8 mouse cellular contexts compared by ENCODE assay signal in the genomic region with DNA sequence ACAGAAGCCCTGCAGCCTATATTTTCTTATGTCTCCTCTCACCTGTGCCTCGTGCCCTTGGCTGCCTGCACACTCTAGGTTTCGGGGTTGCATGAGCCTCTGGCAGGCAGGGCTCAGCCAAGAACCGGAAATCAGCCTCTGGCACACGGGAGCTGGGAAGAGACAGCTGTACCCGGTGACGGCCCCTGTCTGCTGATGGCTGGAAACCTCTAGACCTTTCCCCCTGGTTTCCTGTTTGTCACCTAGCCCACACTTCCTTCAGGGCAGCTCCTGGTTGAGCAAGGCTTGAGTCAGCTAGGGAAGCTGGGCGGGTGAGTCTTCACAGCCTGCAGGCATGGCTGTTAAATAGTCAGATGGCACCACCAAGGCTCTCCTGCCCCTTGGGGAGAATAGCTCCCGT. TPM values are rescaled to one million over a fixed set of nuclear protein-coding genes. Genes with fewer than 3 reads are reported as not detected.
A peak's percentile ranks its signal among the peaks of the same experiment; 100 is the strongest.
DNase-seq lines count a peak whose midpoint lies in the region; ATAC-seq and TF ChIP-seq lines count a peak whose summit lies in the region.

No protein-coding gene starts in this region.

- peak overlapping the region; percentile 35 for H3K4me2 ChIP-seq in heart, embryonic 15.5 days
- peak overlapping the region; percentile 43 for H3K4me2 ChIP-seq in liver, embryonic 15.5 days

- H3K9ac ChIP-seq in heart, embryonic 15.5 days, result no peak overlapping the region
- no peak overlapping the region for H3K9ac ChIP-seq in liver, embryonic 15.5 days

- H3K9me3 ChIP-seq in heart, embryonic 15.5 days (replicated peaks), result no peaks in the 10 kb centered on the region
- H3K9me3 ChIP-seq in liver, embryonic 15.5 days (replicated peaks), result no peaks in the 10 kb centered on the region

- ATAC-seq in heart, embryonic 15.5 days (replicated peaks; ENCODE audit: insufficient number of reproducible peaks, insufficient read depth, low FRiP score, low read depth), result no peak
- ATAC-seq in liver, embryonic 15.5 days (ENCODE audit: insufficient read depth), result no peak

- no peak for TF ChIP-seq CTCF in left cerebral cortex, adult 2 months (IDR thresholded peaks at IDR 0.05)

- peak; percentile 72 for DNase-seq in 3134 (ENCODE audit: extremely low read depth, insufficient read length, low spot score)
- DNase-seq in B cell, adult 2 months, result peak; percentile 35 to 41
- DNase-seq in thymus, postnatal 0 days (ENCODE audit: low spot score), result peak; percentile 63
- no peak for DNase-seq in cerebellum, adult 9-11 months
- no peak for DNase-seq in frontal cortex, postnatal 36 days (ENCODE audit: low spot score in 2 of 2)
- DNase-seq in left cerebral cortex, adult 2 months (ENCODE audit: extremely low spot score in 1 of 2, low spot score in 2 of 2), result no peak

- H3K27ac ChIP-seq in heart, embryonic 15.5 days, result peak overlapping the region; percentile 96
- peak overlapping the region; percentile 66 for H3K27ac ChIP-seq in liver, embryonic 15.5 days (replicated peaks)
- H3K27ac ChIP-seq in left cerebral cortex, adult 2 months, result no peak overlapping the region; the same call in 1 of the 2 replicates

- no peaks in the 10 kb centered on the region for H3K36me3 ChIP-seq in heart, embryonic 15.5 days
- no peaks in the 10 kb centered on the region for H3K36me3 ChIP-seq in liver, embryonic 15.5 days (replicated peaks)

- intact Hi-C loops in left cerebral cortex, adult 2 months (cut with DNase I), result no loop called here

- no peaks in the 10 kb centered on the region for H3K27me3 ChIP-seq in heart, embryonic 15.5 days
- peaks cover 3% of the 10 kb centered on the region; the same call in 1 of the 2 replicates for H3K27me3 ChIP-seq in liver, embryonic 15.5 days

- H3K4me1 ChIP-seq in heart, embryonic 15.5 days (replicated peaks), result peaks cover 84% of the 10 kb centered on the region
- peaks cover 91% of the 10 kb centered on the region for H3K4me1 ChIP-seq in liver, embryonic 15.5 days (replicated peaks)

- no peak overlapping the region for H3K4me3 ChIP-seq in heart, embryonic 15.5 days
- H3K4me3 ChIP-seq in liver, embryonic 15.5 days (replicated peaks), result peak overlapping the region; percentile 10; the same call in 1 of the 2 replicates
- H3K4me3 ChIP-seq in left cerebral cortex, adult 2 months, result no peak overlapping the region

- 37% methylated on average over 8 of the region's 8 CpGs for WGBS in heart, embryonic 15.5 days
- 16% methylated on average over 8 of the region's 8 CpGs for WGBS in liver, embryonic 15.5 days (ENCODE audit: insufficient replicate concordance)

RNA-seq across cellular contexts. Expression of a gene that starts 24.4 kb away (rescaled TPM):
- polyA plus RNA-seq in heart, embryonic 15.5 days (2015; fragmentation: Nextera tagmentation; extraction: Ambion mirVana), result 925 and 1,001 TPM in 2 replicates
- 1,028 and 1,078 TPM in 2 replicates for polyA plus RNA-seq in liver, embryonic 15.5 days (2015; fragmentation: Nextera tagmentation; extraction: Ambion mirVana)
- 1,964 and 2,053 TPM in 2 replicates for polyA plus RNA-seq in thymus, postnatal 0 days (2015; fragmentation: Nextera tagmentation; extraction: Ambion mirVana)
- 100 to 1,000 TPM; 183 to 187 TPM for total RNA-seq in left cerebral cortex, adult 2 months (2021)

RNA-seq across cellular contexts. Expression of a gene that starts 28.4 kb away (rescaled TPM):
- 33.5 and 46.2 TPM in 2 replicates for polyA plus RNA-seq in heart, embryonic 15.5 days (2015; fragmentation: Nextera tagmentation; extraction: Ambion mirVana)
- 15.2 and 16.8 TPM in 2 replicates for polyA plus RNA-seq in liver, embryonic 15.5 days (2015; fragmentation: Nextera tagmentation; extraction: Ambion mirVana)
- polyA plus RNA-seq in thymus, postnatal 0 days (2015; fragmentation: Nextera tagmentation; extraction: Ambion mirVana), result 40.2 and 44.8 TPM in 2 replicates
- 10 to 100 TPM; 22.8 to 25.7 TPM for total RNA-seq in left cerebral cortex, adult 2 months (2021)

RNA-seq across cellular contexts. Expression of a gene that starts 30.2 kb away (rescaled TPM):
- 20.9 and 28.8 TPM in 2 replicates for polyA plus RNA-seq in heart, embryonic 15.5 days (2015; fragmentation: Nextera tagmentation; extraction: Ambion mirVana)
- 15.0 and 17.3 TPM in 2 replicates for polyA plus RNA-seq in liver, embryonic 15.5 days (2015; fragmentation: Nextera tagmentation; extraction: Ambion mirVana)
- polyA plus RNA-seq in thymus, postnatal 0 days (2015; fragmentation: Nextera tagmentation; extraction: Ambion mirVana), result 19.9 and 21.5 TPM in 2 replicates
- total RNA-seq in left cerebral cortex, adult 2 months (2021), result 10 to 100 TPM; 70.7 to 73.2 TPM

RNA-seq across cellular contexts. Expression of a gene that starts 50.3 kb away (rescaled TPM):
- polyA plus RNA-seq in heart, embryonic 15.5 days (2015; fragmentation: Nextera tagmentation; extraction: Ambion mirVana), result 20.9 TPM in 2 replicates
- polyA plus RNA-seq in liver, embryonic 15.5 days (2015; fragmentation: Nextera tagmentation; extraction: Ambion mirVana), result 6.0 and 6.1 TPM in 2 replicates
- polyA plus RNA-seq in thymus, postnatal 0 days (2015; fragmentation: Nextera tagmentation; extraction: Ambion mirVana), result 17.0 and 17.3 TPM in 2 replicates
- total RNA-seq in left cerebral cortex, adult 2 months (2021), result 10 to 100 TPM; 40.7 to 43.5 TPM

Comparison
In these comparisons a context has a peak if more than half of its experiments do, and no peak if none do; other contexts are left out.
1. DNase-seq: peak in 3134 (single experiment), B cell, adult 2 months (2 of 2) and thymus, postnatal 0 days (single experiment); none in cerebellum, adult 9-11 months (single experiment), frontal cortex, postnatal 36 days (0 of 2) and left cerebral cortex, adult 2 months (0 of 2).